Mouse (Mus musculus): ENCODE measurements around the gene Mettl27. TPM values are rescaled to one million over a fixed set of nuclear protein-coding genes. Genes with fewer than 3 reads are reported as not detected.
"Not testable (repeated sequence)": the region's sequence is repeated elsewhere in the genome, so short reads cannot be mapped to it uniquely, and the experiment has no call there.

The Mettl27 gene
- polyA plus RNA-seq, 1 experiment = 52.6 TPM

- DNase-seq (ENCODE audit: low read depth) = no peak
Observed at GRCm38 (mm10) chr5:134920106-134920687, 12.0 kb upstream of the Mettl27 start.

GRCm38 (mm10) chr5:134921106-134921505 lies 11.1 kb upstream of the Mettl27 start:
- DNase-seq (ENCODE audit: low read depth) = no peak

GRCm38 (mm10) chr5:134923141-134923540 lies 9.0 kb upstream of the Mettl27 start:
- no peak for DNase-seq (ENCODE audit: low read depth)

- DNase-seq (ENCODE audit: low read depth) = no peak
Observed at GRCm38 (mm10) chr5:134926726-134927125, 5.4 kb upstream of the Mettl27 start.

- DNase-seq (ENCODE audit: low read depth) = no peak
Observed at GRCm38 (mm10) chr5:134929988-134930387, 2.2 kb upstream of the Mettl27 start.

GRCm38 (mm10) chr5:134932903-134933276 lies 722 bp downstream of the Mettl27 start:
- DNase-seq (ENCODE audit: low read depth) = no peak

GRCm38 (mm10) chr5:134933281-134933680 lies 1.1 kb downstream of the Mettl27 start:
- DNase-seq (ENCODE audit: low read depth) = no peak

- not testable (repeated sequence) for DNase-seq (ENCODE audit: low read depth)
Observed at GRCm38 (mm10) chr5:134933686-134934085, 1.5 kb downstream of the Mettl27 start.

GRCm38 (mm10) chr5:134934666-134935065 lies 2.5 kb downstream of the Mettl27 start:
- no peak for DNase-seq (ENCODE audit: low read depth)

GRCm38 (mm10) chr5:134936051-134936450 lies 3.9 kb downstream of the Mettl27 start:
- no peak for DNase-seq (ENCODE audit: low read depth)

GRCm38 (mm10) chr5:134936626-134937185 lies 4.5 kb downstream of the Mettl27 start:
- DNase-seq (ENCODE audit: low read depth) = no peak

GRCm38 (mm10) chr5:134939069-134939468 lies 6.9 kb downstream of the Mettl27 start:
- DNase-seq (ENCODE audit: low read depth) = no peak

GRCm38 (mm10) chr5:134939554-134939953 lies 7.4 kb downstream of the Mettl27 start:
- DNase-seq (ENCODE audit: low read depth) = not testable (repeated sequence)

- no peak for DNase-seq (ENCODE audit: low read depth)
Observed at GRCm38 (mm10) chr5:134941472-134942209, 9.5 kb downstream of the Mettl27 start.

- DNase-seq (ENCODE audit: low read depth) = no peak
Observed at GRCm38 (mm10) chr5:134942740-134943139, 10.6 kb downstream of the Mettl27 start.

- DNase-seq (ENCODE audit: low read depth) = no peak
Observed at GRCm38 (mm10) chr5:134944179-134944578, 12.0 kb downstream of the Mettl27 start.

- no peak for DNase-seq (ENCODE audit: low read depth)
Observed at GRCm38 (mm10) chr5:134945266-134945959, 13.2 kb downstream of the Mettl27 start.

GRCm38 (mm10) chr5:134946063-134946856 lies 14.1 kb downstream of the Mettl27 start:
- DNase-seq (ENCODE audit: low read depth) = no peak

GRCm38 (mm10) chr5:134946857-134947255 lies 14.7 kb downstream of the Mettl27 start, which contains the start of gene Cldn4:
TSS of gene Cldn4 (minus strand) at chr5:134946934.
- DNase-seq (ENCODE audit: low read depth) = no peak

- DNase-seq (ENCODE audit: low read depth) = no peak
Observed at GRCm38 (mm10) chr5:134947420-134948084, 15.4 kb downstream of the Mettl27 start.

- DNase-seq (ENCODE audit: low read depth) = no peak
Observed at GRCm38 (mm10) chr5:134948085-134948439, 15.9 kb downstream of the Mettl27 start.
